Mouse (Mus musculus) layer of hippocampus, postnatal 10 days (tissue): ENCODE measurements around the gene Hnrnpu. TPM values are rescaled to one million over a fixed set of nuclear protein-coding genes. Genes with fewer than 3 reads are reported as not detected.
A peak's percentile ranks its signal among the peaks of the same experiment; 100 is the strongest.

Experiments used
- DNase-seq, 2 experiments: peaks; one replicate each; pipeline ENCODE4 v3.0.0; 2021; ENCODE audit warnings: low spot score in 2 of 2
- total RNA-seq, 2 experiments: library from RNA; stranded (reverse); gene quantifications; 2 replicates each; pipeline ENCODE4 v1.2.3; 2021

The Hnrnpu gene
- total RNA-seq, 2 experiments from 2014 or later, result 432 to 471 TPM

GRCm38 (mm10) chr1:178341435-178341834, 3.8 kb upstream of the Hnrnpu start:
- no peak for DNase-seq

DNA sequence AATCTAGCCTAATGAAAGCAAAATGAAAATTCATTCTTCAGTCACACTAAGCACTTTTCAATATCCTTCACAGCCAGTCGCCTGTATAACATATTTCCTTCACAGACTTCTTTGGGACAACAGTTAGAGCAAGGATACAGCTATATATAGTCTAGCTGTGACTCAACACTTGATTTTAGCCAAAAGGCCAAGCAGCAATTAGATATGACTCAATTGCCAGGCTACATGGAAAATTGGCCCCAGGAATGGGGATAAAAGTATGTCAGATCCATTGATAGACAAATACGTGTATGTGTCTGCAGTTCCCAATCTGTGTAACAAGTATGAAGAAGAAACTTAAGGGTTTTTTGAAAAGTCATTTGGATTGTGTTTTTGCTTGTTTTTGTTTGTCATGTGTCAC, 2.6 kb upstream of the Hnrnpu start:
- no peak for DNase-seq

GRCm38 (mm10) chr1:178338318-178338641, 683 bp upstream of the Hnrnpu start:
- peak in 1 of 2 experiments; percentile 38 for DNase-seq

GRCm38 (mm10) chr1:178336777-178337481, 668 bp downstream of the Hnrnpu start:
- peak; percentile 55 to 63 for DNase-seq

DNA sequence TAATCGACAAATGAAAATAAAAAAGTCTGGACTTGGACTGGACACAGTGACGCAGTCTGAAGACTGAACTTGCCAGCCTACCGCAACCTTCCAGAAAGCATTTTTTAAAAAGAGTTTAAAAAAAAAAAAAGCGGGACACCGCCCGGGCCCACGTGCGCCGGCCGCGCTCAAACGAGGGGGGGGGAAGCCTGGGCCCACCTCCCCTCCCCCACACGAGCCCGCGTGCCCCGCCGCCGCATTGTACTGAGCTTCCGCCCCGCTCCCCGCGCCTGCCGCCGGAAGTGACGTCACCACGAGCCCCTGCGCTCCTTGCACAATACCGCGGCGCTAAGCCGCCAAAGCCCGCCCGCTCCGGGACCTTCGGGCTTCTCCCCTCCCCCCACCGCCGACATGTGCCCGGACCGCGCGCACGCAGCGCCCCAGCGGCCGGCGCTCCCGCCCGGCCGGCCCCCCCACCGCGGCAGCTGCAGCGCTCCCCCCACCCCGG, 1.3 kb downstream of the Hnrnpu start:
- peak; percentile 92 to 96 for DNase-seq

GRCm38 (mm10) chr1:178335860-178336261, 1.7 kb downstream of the Hnrnpu start:
- DNase-seq, result no peak

- DNase-seq, result no peak
Measured at GRCm38 (mm10) chr1:178329946-178330345, 7.7 kb downstream of the Hnrnpu start.

- DNase-seq, result no peak
Measured at GRCm38 (mm10) chr1:178329017-178329416, 8.6 kb downstream of the Hnrnpu start.

DNA sequence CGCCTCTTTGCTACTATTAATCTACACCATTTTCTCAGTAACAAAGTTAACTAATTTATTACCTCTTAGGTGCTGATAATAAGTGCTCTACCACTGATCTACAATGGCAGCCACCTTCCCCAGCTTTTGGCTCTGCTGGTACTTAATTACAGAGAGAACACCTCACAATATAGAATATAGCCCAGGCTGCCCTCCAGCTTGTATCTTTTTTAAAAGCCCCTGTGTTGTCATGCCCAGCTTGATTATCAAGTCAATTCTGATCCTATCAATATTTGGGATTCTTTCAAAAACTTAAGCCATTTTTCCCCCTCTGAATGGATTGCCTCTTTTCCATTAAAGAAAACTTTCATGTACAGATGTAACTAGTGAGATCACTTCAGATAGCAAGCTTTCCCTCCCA, 10.6 kb downstream of the Hnrnpu start:
- no peak for DNase-seq

DNA sequence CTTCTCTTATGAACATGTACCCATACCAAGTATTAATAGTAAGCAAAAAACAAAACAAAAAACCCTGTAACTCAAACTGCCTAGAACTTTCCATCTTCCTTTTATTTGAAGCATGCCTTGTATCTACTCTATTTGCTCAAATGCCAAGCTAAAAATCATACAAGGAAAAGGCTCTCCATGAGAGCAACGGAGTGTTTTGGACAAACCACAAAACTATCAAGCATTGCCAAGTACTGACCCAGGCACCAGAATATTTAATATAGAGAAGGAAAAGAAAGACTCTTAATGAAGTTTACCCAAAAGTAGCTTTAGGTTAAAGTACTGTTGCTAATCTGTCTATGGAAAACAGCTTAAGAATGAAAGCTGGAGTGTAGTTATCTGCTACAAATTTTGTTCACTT, 11.2 kb downstream of the Hnrnpu start:
- DNase-seq, result no peak

DNA sequence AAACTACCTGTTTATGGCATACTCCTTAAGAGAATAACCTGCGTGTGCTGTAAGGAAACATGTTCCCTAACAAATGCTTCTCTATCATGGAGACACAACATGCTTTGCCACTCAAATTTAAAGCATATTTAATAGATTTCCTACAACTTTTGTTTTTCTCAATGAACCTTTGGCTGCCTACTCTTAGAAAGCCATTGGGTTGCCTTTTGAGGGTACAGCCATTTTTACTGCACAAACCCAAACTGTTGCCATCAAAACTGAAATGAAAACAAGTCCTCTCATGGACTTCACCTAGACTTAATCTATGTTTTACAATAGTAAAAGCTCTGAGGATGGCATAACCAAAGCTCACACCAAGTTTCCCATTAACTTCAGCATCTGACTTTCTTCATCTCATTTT, 13.0 kb downstream of the Hnrnpu start:
- DNase-seq, result no peak

DNA sequence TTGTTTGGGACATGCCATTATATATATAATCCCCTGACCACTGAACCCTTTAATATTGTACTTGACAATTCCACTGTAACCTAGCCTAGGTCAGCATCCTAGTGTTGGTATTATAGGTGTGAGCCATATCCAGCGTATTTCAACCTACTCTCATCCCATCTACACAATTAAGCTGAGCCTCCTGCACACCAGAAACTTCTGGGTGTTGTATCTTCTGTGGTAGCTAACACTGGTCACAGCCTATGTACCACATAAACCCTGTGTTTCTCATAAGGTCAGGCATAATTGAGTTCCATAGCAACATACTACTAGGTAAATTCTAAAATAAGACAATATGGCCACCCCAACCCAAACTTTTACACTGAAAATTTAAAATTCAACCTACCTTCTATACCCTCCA, 14.4 kb downstream of the Hnrnpu start:
- DNase-seq, result no peak

GRCm38 (mm10) chr1:178321730-178322357, 15.8 kb downstream of the Hnrnpu start:
- no peak for DNase-seq

DNA sequence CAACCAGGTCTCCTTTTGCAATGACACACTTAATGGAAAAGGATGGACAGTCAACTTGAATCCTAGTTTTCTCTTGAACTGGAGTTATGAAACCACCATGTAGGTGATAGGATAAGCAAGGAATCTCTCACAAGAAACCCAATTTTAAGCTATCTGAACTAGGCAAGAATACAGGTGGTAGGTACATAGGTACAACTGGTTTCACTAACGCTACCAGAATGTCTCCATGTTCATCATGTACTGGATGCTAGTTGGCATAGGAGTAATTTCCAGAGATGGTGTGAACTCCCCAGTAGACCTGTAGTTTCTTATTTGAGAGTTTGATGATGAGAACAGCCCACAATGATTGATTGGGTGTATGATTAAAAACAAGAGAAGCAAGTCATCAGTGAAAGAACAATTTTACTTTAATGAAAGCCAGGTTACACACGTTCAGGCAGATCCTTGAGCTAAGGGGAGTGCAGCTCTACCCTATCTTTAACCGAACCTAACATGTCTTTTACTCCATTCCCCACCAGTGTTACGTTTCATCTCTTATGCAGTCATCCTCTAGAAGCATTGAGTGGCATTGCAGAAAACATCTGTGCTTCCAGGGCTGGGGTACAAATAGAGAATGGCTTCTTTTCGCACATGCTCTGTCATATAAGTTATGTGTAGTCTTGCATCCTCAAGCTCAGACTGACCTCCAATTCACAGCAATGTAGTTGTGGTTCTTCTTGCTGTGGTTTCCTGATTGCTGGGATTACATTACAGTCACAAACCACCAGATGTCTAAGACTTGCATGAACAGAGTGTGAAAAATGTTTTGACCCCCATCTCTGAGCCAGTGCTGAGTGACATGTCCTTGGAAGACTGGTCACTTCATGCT, 16.6 kb downstream of the Hnrnpu start:
- no peak for DNase-seq

DNA sequence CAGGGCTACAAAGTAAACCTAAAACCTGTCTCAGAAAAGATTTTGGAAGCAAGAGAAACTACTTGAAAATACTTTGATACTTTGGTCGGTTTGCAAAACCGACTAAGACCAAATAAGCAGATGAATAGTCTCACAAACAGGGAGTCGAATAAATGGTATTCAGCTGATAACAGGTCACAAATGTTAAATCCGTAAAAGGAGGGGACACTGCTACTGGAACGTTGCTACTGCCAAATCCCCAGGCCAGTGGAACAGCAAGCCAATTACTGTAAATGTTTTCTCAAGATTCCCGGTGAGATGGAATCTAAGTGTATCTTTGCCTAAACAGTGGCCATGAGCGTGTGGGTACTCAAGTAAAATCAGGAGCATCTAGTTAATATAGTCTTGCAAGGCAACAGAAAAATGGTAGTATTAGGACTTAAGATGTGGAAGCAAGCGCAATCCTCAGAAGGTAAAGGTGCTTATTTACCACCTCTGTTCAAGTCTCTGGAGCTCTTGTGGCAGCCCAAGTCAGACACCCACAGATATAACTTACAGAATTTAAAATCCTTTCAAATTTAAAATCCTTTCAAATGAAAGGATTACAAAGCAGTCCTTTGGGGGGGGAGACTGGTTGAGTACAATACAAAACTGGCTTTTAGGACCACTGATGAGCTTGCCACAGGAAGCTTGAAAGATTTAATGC, 17.4 kb downstream of the Hnrnpu start:
- DNase-seq, result no peak

GRCm38 (mm10) chr1:178319295-178320037, 18.1 kb downstream of the Hnrnpu start:
- peak in 1 of 2 experiments; percentile 33 for DNase-seq

GRCm38 (mm10) chr1:178318389-178319184, 19.0 kb downstream of the Hnrnpu start, which contains the start of gene Cox20:
TSS of gene Cox20 (plus strand) at chr1:178319130.
- peak; percentile 96 for DNase-seq

GRCm38 (mm10) chr1:178318002-178318388, 19.6 kb downstream of the Hnrnpu start:
- no peak for DNase-seq

DNA sequence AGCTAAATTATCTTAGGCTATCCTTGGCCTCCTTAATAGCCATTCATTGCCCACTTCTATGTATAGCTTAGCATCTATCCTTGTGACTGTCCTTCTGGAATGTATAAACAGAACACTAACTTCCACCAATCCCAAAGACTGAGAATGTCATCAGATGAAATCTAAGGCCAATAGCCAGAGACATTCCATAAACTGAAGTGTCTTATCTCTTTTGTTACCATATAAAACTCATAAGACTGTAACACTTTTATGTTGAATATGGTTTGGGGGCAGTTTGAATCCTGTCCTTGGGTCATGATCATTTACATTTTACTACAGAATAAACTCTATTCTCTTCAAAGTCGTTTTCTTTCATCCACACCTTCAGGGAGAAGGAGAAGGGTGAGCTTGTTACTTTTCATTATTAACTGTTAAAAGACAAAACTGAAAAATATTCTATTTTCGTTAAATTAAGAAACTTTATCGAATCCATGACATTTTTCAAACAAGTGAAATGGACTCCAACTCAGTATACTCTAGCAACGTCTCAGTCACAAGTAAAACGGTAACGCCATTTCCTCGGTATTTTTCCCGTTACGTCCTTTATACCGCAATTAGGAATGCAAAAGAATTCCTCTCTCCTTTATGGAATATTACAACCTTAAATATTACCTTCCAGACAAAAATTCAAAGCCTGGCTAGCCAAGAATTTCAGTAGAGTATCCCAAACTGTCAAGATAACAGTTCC, 20.2 kb downstream of the Hnrnpu start:
- no peak for DNase-seq
